Mouse (Mus musculus): Measurements from ENCODE around the gene Ttc30b. TPM values are rescaled to one million over a fixed set of nuclear protein-coding genes. Genes with fewer than 3 reads are reported as not detected.

Gene Ttc30b
- polyA plus RNA-seq, 1 experiment from 2014 or later = 20.5 TPM

- ATAC-seq (ENCODE audit: low read depth) = no peak
- H3K4me1 ChIP-seq (replicated peaks; ENCODE audit: control insufficient read depth, insufficient read depth, low read length) = no peaks in the 10 kb centered on the region
- no peaks in the 10 kb centered on the region for H3K9me3 ChIP-seq (ENCODE audit: control insufficient read depth, low read length)
- H3K4me3 ChIP-seq (ENCODE audit: low read length) = no peak overlapping the region
- no peaks in the 10 kb centered on the region for H3K27me3 ChIP-seq (ENCODE audit: control insufficient read depth, insufficient read depth, low read depth, low read length)
- WGBS = 96% methylated on average over 2 of the region's 2 CpGs
- no peak overlapping the region for H3K4me2 ChIP-seq (ENCODE audit: low read depth, low read length)
- no peak overlapping the region for H3K27ac ChIP-seq (ENCODE audit: low read length)
- no peaks in the 10 kb centered on the region; the same call in 1 of the 2 replicates for H3K36me3 ChIP-seq (ENCODE audit: control insufficient read depth, insufficient read depth, low read length)
- no peak overlapping the region for H3K9ac ChIP-seq (ENCODE audit: low read length)
These were observed 9.2 kb downstream of the Ttc30b start for GRCm38 (mm10) chr2:75929141-75929540.

- Histone ChIP-seq H3K4me2 (ENCODE audit: low read depth, low read length) (no peak overlapping the region), H3K27me3 (ENCODE audit: control insufficient read depth, insufficient read depth, low read depth, low read length) (no peaks in the 10 kb centered on the region), H3K9me3 (ENCODE audit: control insufficient read depth, low read length) (no peaks in the 10 kb centered on the region), H3K36me3 (ENCODE audit: control insufficient read depth, insufficient read depth, low read length) (no peaks in the 10 kb centered on the region; the same call in 1 of the 2 replicates), H3K4me1 (replicated peaks; ENCODE audit: control insufficient read depth, insufficient read depth, low read length) (no peaks in the 10 kb centered on the region), H3K4me3 (ENCODE audit: low read length) (no peak overlapping the region), H3K27ac (ENCODE audit: low read length) (no peak overlapping the region), H3K9ac (ENCODE audit: low read length) (no peak overlapping the region)
- ATAC-seq (ENCODE audit: low read depth) = no peak
- WGBS = 90% methylated on average over 3 of the region's 3 CpGs
These were observed 10.4 kb downstream of the Ttc30b start for GRCm38 (mm10) chr2:75928011-75928410.

- Histone ChIP-seq H3K27me3 (ENCODE audit: control insufficient read depth, insufficient read depth, low read depth, low read length) (no peaks in the 10 kb centered on the region), H3K4me2 (ENCODE audit: low read depth, low read length) (no peak overlapping the region), H3K4me1 (replicated peaks; ENCODE audit: control insufficient read depth, insufficient read depth, low read length) (no peaks in the 10 kb centered on the region), H3K36me3 (ENCODE audit: control insufficient read depth, insufficient read depth, low read length) (no peaks in the 10 kb centered on the region; the same call in 1 of the 2 replicates), H3K27ac (ENCODE audit: low read length) (no peak overlapping the region), H3K9me3 (ENCODE audit: control insufficient read depth, low read length) (no peaks in the 10 kb centered on the region), H3K4me3 (ENCODE audit: low read length) (no peak overlapping the region), H3K9ac (ENCODE audit: low read length) (no peak overlapping the region)
- WGBS = 79% methylated on average over 5 of the region's 5 CpGs
- no peak for ATAC-seq (ENCODE audit: low read depth)
These were observed 12.3 kb downstream of the Ttc30b start for GRCm38 (mm10) chr2:75926061-75926460.

GRCm38 (mm10) chr2:75923807-75924340 lies 14.5 kb downstream of the Ttc30b start:
- WGBS = 90% methylated on average over 4 of the region's 4 CpGs
- Histone ChIP-seq H3K4me3 (ENCODE audit: low read length) (no peak overlapping the region), H3K36me3 (ENCODE audit: control insufficient read depth, insufficient read depth, low read length) (no peaks in the 10 kb centered on the region; the same call in 1 of the 2 replicates), H3K27ac (ENCODE audit: low read length) (no peak overlapping the region), H3K27me3 (ENCODE audit: control insufficient read depth, insufficient read depth, low read depth, low read length) (no peaks in the 10 kb centered on the region), H3K4me1 (replicated peaks; ENCODE audit: control insufficient read depth, insufficient read depth, low read length) (no peaks in the 10 kb centered on the region), H3K4me2 (ENCODE audit: low read depth, low read length) (no peak overlapping the region), H3K9ac (ENCODE audit: low read length) (no peak overlapping the region), H3K9me3 (ENCODE audit: control insufficient read depth, low read length) (no peaks in the 10 kb centered on the region)
- ATAC-seq (ENCODE audit: low read depth) = no peak

- Histone ChIP-seq H3K9me3 (ENCODE audit: control insufficient read depth, low read length) (no peaks in the 10 kb centered on the region), H3K27me3 (ENCODE audit: control insufficient read depth, insufficient read depth, low read depth, low read length) (no peaks in the 10 kb centered on the region), H3K4me1 (replicated peaks; ENCODE audit: control insufficient read depth, insufficient read depth, low read length) (no peaks in the 10 kb centered on the region), H3K27ac (ENCODE audit: low read length) (no peak overlapping the region), H3K36me3 (ENCODE audit: control insufficient read depth, insufficient read depth, low read length) (peaks cover 10% of the 10 kb centered on the region), H3K4me3 (ENCODE audit: low read length) (no peak overlapping the region), H3K4me2 (ENCODE audit: low read depth, low read length) (no peak overlapping the region), H3K9ac (ENCODE audit: low read length) (no peak overlapping the region)
- ATAC-seq (ENCODE audit: low read depth) = no peak
- 92% methylated on average over 3 of the region's 3 CpGs for WGBS
These were observed 23.3 kb downstream of the Ttc30b start for GRCm38 (mm10) chr2:75915040-75915439.

- H3K27ac ChIP-seq (ENCODE audit: low read length) = no peak overlapping the region
- H3K4me2 ChIP-seq (ENCODE audit: low read depth, low read length) = no peak overlapping the region
- no peak overlapping the region for H3K4me3 ChIP-seq (ENCODE audit: low read length)
- no peaks in the 10 kb centered on the region for H3K9me3 ChIP-seq (ENCODE audit: control insufficient read depth, low read length)
- ATAC-seq (ENCODE audit: low read depth) = no peak
- H3K9ac ChIP-seq (ENCODE audit: low read length) = no peak overlapping the region
- H3K27me3 ChIP-seq (ENCODE audit: control insufficient read depth, insufficient read depth, low read depth, low read length) = no peaks in the 10 kb centered on the region
- WGBS = 61% methylated on average over 1 of the region's 1 CpGs
- peaks cover 12% of the 10 kb centered on the region; the same call in 1 of the 2 replicates for H3K36me3 ChIP-seq (ENCODE audit: control insufficient read depth, insufficient read depth, low read length)
- no peaks in the 10 kb centered on the region for H3K4me1 ChIP-seq (replicated peaks; ENCODE audit: control insufficient read depth, insufficient read depth, low read length)
These were observed 31.2 kb downstream of the Ttc30b start for GRCm38 (mm10) chr2:75907142-75907541.

- Histone ChIP-seq H3K4me2 (ENCODE audit: low read depth, low read length) (no peak overlapping the region), H3K4me3 (ENCODE audit: low read length) (no peak overlapping the region), H3K27ac (ENCODE audit: low read length) (no peak overlapping the region), H3K36me3 (ENCODE audit: control insufficient read depth, insufficient read depth, low read length) (peaks cover 15% of the 10 kb centered on the region), H3K4me1 (replicated peaks; ENCODE audit: control insufficient read depth, insufficient read depth, low read length) (no peaks in the 10 kb centered on the region), H3K9ac (ENCODE audit: low read length) (no peak overlapping the region), H3K27me3 (ENCODE audit: control insufficient read depth, insufficient read depth, low read depth, low read length) (no peaks in the 10 kb centered on the region), H3K9me3 (ENCODE audit: control insufficient read depth, low read length) (0 out of 2 replicates have a peak, but pooled peaks cover 3% of the 10 kb centered on the region)
- WGBS = 88% methylated on average over 9 of the region's 9 CpGs
- no peak for ATAC-seq (ENCODE audit: low read depth)
These were observed 36.5 kb downstream of the Ttc30b start for GRCm38 (mm10) chr2:75901869-75902268.

GRCm38 (mm10) chr2:75900281-75900680 lies 38.1 kb downstream of the Ttc30b start:
- 85% methylated on average over 1 of the region's 1 CpGs for WGBS
- H3K4me2 ChIP-seq (ENCODE audit: low read depth, low read length) = no peak overlapping the region
- H3K4me3 ChIP-seq (ENCODE audit: low read length) = no peak overlapping the region
- ATAC-seq (ENCODE audit: low read depth) = no peak
- H3K4me1 ChIP-seq (replicated peaks; ENCODE audit: control insufficient read depth, insufficient read depth, low read length) = no peaks in the 10 kb centered on the region
- 0 out of 2 replicates have a peak, but pooled peaks cover 3% of the 10 kb centered on the region for H3K9me3 ChIP-seq (ENCODE audit: control insufficient read depth, low read length)
- peaks cover 14% of the 10 kb centered on the region for H3K36me3 ChIP-seq (ENCODE audit: control insufficient read depth, insufficient read depth, low read length)
- no peaks in the 10 kb centered on the region for H3K27me3 ChIP-seq (ENCODE audit: control insufficient read depth, insufficient read depth, low read depth, low read length)
- no peak overlapping the region for H3K9ac ChIP-seq (ENCODE audit: low read length)
- H3K27ac ChIP-seq (ENCODE audit: low read length) = no peak overlapping the region

GRCm38 (mm10) chr2:75895711-75896110 lies 42.7 kb downstream of the Ttc30b start:
- WGBS = 76% methylated on average over 5 of the region's 5 CpGs
- no peaks in the 10 kb centered on the region for H3K27me3 ChIP-seq (ENCODE audit: control insufficient read depth, insufficient read depth, low read depth, low read length)

GRCm38 (mm10) chr2:75891981-75892380 lies 46.4 kb downstream of the Ttc30b start:
- no peak overlapping the region for H3K9ac ChIP-seq (ENCODE audit: low read length)
- H3K27ac ChIP-seq (ENCODE audit: low read length) = no peak overlapping the region
- no peak overlapping the region for H3K4me2 ChIP-seq (ENCODE audit: low read depth, low read length)
- no peaks in the 10 kb centered on the region for H3K27me3 ChIP-seq (ENCODE audit: control insufficient read depth, insufficient read depth, low read depth, low read length)
- H3K4me1 ChIP-seq (replicated peaks; ENCODE audit: control insufficient read depth, insufficient read depth, low read length) = no peaks in the 10 kb centered on the region
- ATAC-seq (ENCODE audit: low read depth) = no peak
- H3K9me3 ChIP-seq (ENCODE audit: control insufficient read depth, low read length) = no peaks in the 10 kb centered on the region
- H3K4me3 ChIP-seq (ENCODE audit: low read length) = no peak overlapping the region
- WGBS = 75% methylated on average over 4 of the region's 4 CpGs
- H3K36me3 ChIP-seq (ENCODE audit: control insufficient read depth, insufficient read depth, low read length) = peaks cover 5% of the 10 kb centered on the region

More at GRCm38 (mm10) chr2:75895711-75896110, 42.7 kb downstream of the Ttc30b start:
- no peaks in the 10 kb centered on the region for H3K4me1 ChIP-seq (replicated peaks; ENCODE audit: control insufficient read depth, insufficient read depth, low read length)
- no peak overlapping the region for H3K9ac ChIP-seq (ENCODE audit: low read length)
- H3K27ac ChIP-seq (ENCODE audit: low read length) = no peak overlapping the region
- peaks cover 9% of the 10 kb centered on the region for H3K36me3 ChIP-seq (ENCODE audit: control insufficient read depth, insufficient read depth, low read length)
- ATAC-seq (ENCODE audit: low read depth) = no peak
- no peak overlapping the region for H3K4me3 ChIP-seq (ENCODE audit: low read length)
- H3K4me2 ChIP-seq (ENCODE audit: low read depth, low read length) = no peak overlapping the region
- H3K9me3 ChIP-seq (ENCODE audit: control insufficient read depth, low read length) = 0 out of 2 replicates have a peak, but pooled peaks cover 3% of the 10 kb centered on the region

All from lung, embryonic 16.5 days (tissue).